Mouse (Mus musculus) liver, postnatal 0 days (tissue): ENCODE results near the gene Epas1.

Experiments used
- CTCF ChIP-seq: sonication (generic); IDR thresholded peaks from 2 replicates; pipeline ENCODE4 v1.5.1; 2016; ENCODE audit warnings: antibody characterized with exemption, low read depth
- EP300 ChIP-seq: IDR thresholded peaks from 2 replicates; pipeline ENCODE4 v1.6.1; 2016; ENCODE audit warnings: antibody characterized with exemption, low read depth, mild to moderate bottlenecking

GRCm38 (mm10) chr17:86732024-86732423 lies 21.5 kb upstream of the Epas1 start:
- TF ChIP-seq CTCF, result no peak
- TF ChIP-seq EP300, result no peak
